Comparison of ENCODE assay signal across 9 mouse cellular contexts in the genomic region with DNA sequence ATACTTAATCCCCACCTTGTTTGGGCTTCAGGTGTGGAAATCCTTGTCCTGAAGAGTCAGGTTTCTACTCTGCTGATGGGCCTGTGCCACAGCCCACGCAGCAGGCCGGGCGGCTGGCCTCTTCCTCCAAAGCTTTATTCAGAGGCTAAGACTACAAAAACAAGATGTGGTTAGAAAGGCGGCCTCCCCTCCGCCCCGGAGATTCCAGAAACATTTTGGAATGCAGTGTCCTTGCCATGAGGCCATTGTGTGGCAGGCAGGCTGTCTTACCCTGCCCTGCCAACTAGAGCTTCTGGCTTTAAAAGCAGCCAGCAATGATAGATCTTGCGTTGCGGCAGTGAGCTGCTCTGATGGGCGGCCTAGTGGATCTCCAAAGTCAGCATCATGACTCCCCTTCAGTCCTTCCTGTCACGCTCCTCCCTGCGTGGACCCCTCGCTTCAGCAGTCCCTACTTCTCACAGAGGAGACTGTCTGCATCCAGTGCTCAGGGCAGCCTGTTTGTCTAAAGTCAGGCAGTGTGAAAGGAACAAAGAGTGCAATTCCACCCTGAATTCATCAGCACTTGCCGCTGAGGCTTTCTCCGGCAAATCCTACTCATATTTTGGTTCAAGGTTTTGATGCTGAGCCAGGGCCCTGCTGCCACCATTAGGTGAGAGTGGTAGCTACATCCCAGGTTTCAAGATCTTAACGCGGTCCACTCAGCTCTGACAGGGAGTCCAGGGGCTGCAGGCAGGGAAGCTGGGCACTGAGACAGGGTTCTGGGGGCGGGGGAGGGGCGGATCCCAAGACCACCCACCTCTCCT. TPM values are rescaled to one million over a fixed set of nuclear protein-coding genes. Genes with fewer than 3 reads are reported as not detected.
A peak's percentile ranks its signal among the peaks of the same experiment; 100 is the strongest.
DNase-seq lines count a peak whose midpoint lies in the region; ATAC-seq lines count a peak whose summit lies in the region.
"Had no signal": no experiment of that assay in that cellular context is flagged by ENCODE, and none has a peak within 500 bp of the region (broad histone marks: within the 10 kb centered on the region; RNA-seq: fewer than 3 reads in every experiment).

No protein-coding gene starts in this region.

- H3K27ac ChIP-seq in embryonic facial prominence, embryonic 10.5 days (replicated peaks), result peak overlapping the region; percentile 70
- no peak overlapping the region for H3K27ac ChIP-seq in hindbrain, embryonic 11.5 days (ENCODE audit: low read depth, low read length)
- H3K27ac ChIP-seq in midbrain, embryonic 16.5 days (ENCODE audit: low read length), result peak overlapping the region; percentile 80

- DNase-seq in urinary bladder, postnatal 14 days (ENCODE audit: low spot score), result peak; percentile 33
- no peak for DNase-seq in urinary bladder, adult 18-20 months (ENCODE audit: low spot score in 2 of 2)
- peak; percentile 54 for DNase-seq in embryonic facial prominence, embryonic 10.5 days (ENCODE audit: low spot score)
- DNase-seq in hindbrain, embryonic 11.5 days (ENCODE audit: low spot score), result peak; percentile 55
- peak; percentile 24 to 50 for DNase-seq in layer of hippocampus, postnatal 25 days (ENCODE audit: extremely low spot score in 1 of 2, low spot score in 1 of 2)
- DNase-seq in yolk sac, embryonic 10.5 days (ENCODE audit: low spot score), result no peak
- DNase-seq in T-cell, adult 2 months (ENCODE audit: low spot score), result no peak

- WGBS in embryonic facial prominence, embryonic 10.5 days, result 42% methylated on average over 18 of the region's 18 CpGs
- 25% methylated on average over 18 of the region's 18 CpGs for WGBS in hindbrain, embryonic 11.5 days
- WGBS in midbrain, embryonic 16.5 days, result 14% methylated on average over 18 of the region's 18 CpGs

- peak; percentile 54; the same call in 1 of the 2 replicates for ATAC-seq in hindbrain, embryonic 11.5 days (ENCODE audit: low FRiP score)
- ATAC-seq in midbrain, embryonic 16.5 days, result peak; percentile 79

- H3K9me3 ChIP-seq in embryonic facial prominence, embryonic 10.5 days, result no peaks in the 10 kb centered on the region
- H3K9me3 ChIP-seq in hindbrain, embryonic 11.5 days (ENCODE audit: control insufficient read depth, low read length), result no peaks in the 10 kb centered on the region
- H3K9me3 ChIP-seq in midbrain, embryonic 16.5 days (replicated peaks; ENCODE audit: control insufficient read depth, low read length, poor library complexity, severe bottlenecking), result no peaks in the 10 kb centered on the region

- H3K36me3 ChIP-seq in embryonic facial prominence, embryonic 10.5 days (replicated peaks), result peaks cover 7% of the 10 kb centered on the region; the same call in 1 of the 2 replicates
- no peaks in the 10 kb centered on the region for H3K36me3 ChIP-seq in hindbrain, embryonic 11.5 days (ENCODE audit: control insufficient read depth, insufficient read depth, low read length)
- H3K36me3 ChIP-seq in midbrain, embryonic 16.5 days (ENCODE audit: control insufficient read depth, insufficient read depth, low read length), result no peaks in the 10 kb centered on the region

- H3K9ac ChIP-seq in hindbrain, embryonic 11.5 days (ENCODE audit: low read depth, low read length), result peak overlapping the region; percentile 43
- peak overlapping the region; percentile 58 for H3K9ac ChIP-seq in midbrain, embryonic 16.5 days (ENCODE audit: low read depth, low read length)

- H3K27me3 ChIP-seq in embryonic facial prominence, embryonic 10.5 days (replicated peaks; ENCODE audit: low read depth, poor library complexity, severe bottlenecking), result no peaks in the 10 kb centered on the region
- H3K27me3 ChIP-seq in hindbrain, embryonic 11.5 days (ENCODE audit: control insufficient read depth, insufficient read depth, low read length), result no peaks in the 10 kb centered on the region
- H3K27me3 ChIP-seq in midbrain, embryonic 16.5 days (ENCODE audit: control insufficient read depth, insufficient read depth, low read depth, low read length), result no peaks in the 10 kb centered on the region

- H3K4me3 ChIP-seq in embryonic facial prominence, embryonic 10.5 days, result no peak overlapping the region
- no peak overlapping the region for H3K4me3 ChIP-seq in hindbrain, embryonic 11.5 days (ENCODE audit: low read depth, low read length)
- no peak overlapping the region for H3K4me3 ChIP-seq in midbrain, embryonic 16.5 days (ENCODE audit: low read depth, low read length)

- peaks cover 28% of the 10 kb centered on the region for H3K4me1 ChIP-seq in embryonic facial prominence, embryonic 10.5 days
- peaks cover 8% of the 10 kb centered on the region for H3K4me1 ChIP-seq in hindbrain, embryonic 11.5 days (replicated peaks; ENCODE audit: control insufficient read depth, insufficient read depth, low read length)
- peaks cover 13% of the 10 kb centered on the region for H3K4me1 ChIP-seq in midbrain, embryonic 16.5 days (ENCODE audit: control insufficient read depth, insufficient read depth, low read length)

- H3K4me2 ChIP-seq in hindbrain, embryonic 11.5 days (replicated peaks; ENCODE audit: low read depth, low read length), result no peak overlapping the region
- peak overlapping the region; percentile 15; the same call in 1 of the 2 replicates for H3K4me2 ChIP-seq in midbrain, embryonic 16.5 days (ENCODE audit: low read length)

RNA-seq across cellular contexts. Expression of a gene that starts 14.6 kb away (rescaled TPM):
- polyA plus RNA-seq in embryonic facial prominence, embryonic 10.5 days (2016; fragmentation: Nextera tagmentation; extraction: Ambion mirVana), result 12.3 and 13.2 TPM in 2 replicates
- polyA plus RNA-seq in hindbrain, embryonic 11.5 days (2014; fragmentation: Nextera tagmentation; extraction: Ambion mirVana), result 11.8 and 14.3 TPM in 2 replicates
- 10 to 100 TPM; 55.0 to 55.4 TPM for total RNA-seq in layer of hippocampus, postnatal 25 days (2021)
- polyA plus RNA-seq in midbrain, embryonic 16.5 days (2015; fragmentation: Nextera tagmentation; extraction: Ambion mirVana), result 5.6 and 5.9 TPM in 2 replicates

RNA-seq across cellular contexts. Expression of a gene that starts 45.8 kb away (rescaled TPM):
- polyA plus RNA-seq in embryonic facial prominence, embryonic 10.5 days (2016; fragmentation: Nextera tagmentation; extraction: Ambion mirVana), result 21.3 and 50.0 TPM in 2 replicates
- 0.21 TPM in 1 of 2 replicates, not detected in the other for polyA plus RNA-seq in hindbrain, embryonic 11.5 days (2014; fragmentation: Nextera tagmentation; extraction: Ambion mirVana)
- total RNA-seq in layer of hippocampus, postnatal 25 days (2021), result not detected
- not detected in 2 replicates for polyA plus RNA-seq in midbrain, embryonic 16.5 days (2015; fragmentation: Nextera tagmentation; extraction: Ambion mirVana)
- total RNA-seq: layer of hippocampus, adult 8-10 months had no signal

Comparison
In these comparisons a context has a peak if more than half of its experiments do, and no peak if none do; other contexts are left out.
1. DNase-seq: peak in urinary bladder, postnatal 14 days (single experiment), embryonic facial prominence, embryonic 10.5 days (single experiment), hindbrain, embryonic 11.5 days (single experiment) and layer of hippocampus, postnatal 25 days (2 of 2); none in urinary bladder, adult 18-20 months (0 of 2), yolk sac, embryonic 10.5 days (single experiment) and T-cell, adult 2 months (single experiment).
2. RNA of a gene that starts 45.8 kb away (polyA plus RNA-seq): 21.3 to 50.0 TPM in embryonic facial prominence, embryonic 10.5 days; 0.21 TPM in hindbrain, embryonic 11.5 days and not detected in midbrain, embryonic 16.5 days; every median in the first group is over 10 times any median in the second.